Mouse (Mus musculus) MEL (cell line): Measurements from ENCODE around the gene Gm14190. TPM values are rescaled to one million over a fixed set of nuclear protein-coding genes. Genes with fewer than 3 reads are reported as not detected.

Experiments used
- DNase-seq: peaks from one replicate; pipeline ENCODE4 v3.0.0; 2011; ENCODE audit warnings: low read depth, low spot score
- H3K27ac ChIP-seq: 2 replicates; pipeline ENCODE4 v1.5.1; 2012; ENCODE audit warnings: low read depth, mild to moderate bottlenecking, control low read depth, low read length, moderate library complexity; ENCODE audit not compliant: control insufficient read depth
- H3K27me3 ChIP-seq, 2 experiments: fragments of 150-350 bp in 1 of 2; sonication (generic) in 1 of 2; 2 replicates each; pipeline ENCODE4 v1.6.1; 2012; ENCODE audit warnings: low read length in 2 of 2, mild to moderate bottlenecking in 2 of 2, improper control_type of control experiment in 1 of 2, moderate library complexity in 1 of 2; ENCODE audit not compliant: insufficient read depth in 2 of 2, control insufficient read depth in 1 of 2
- H3K36me3 ChIP-seq, 2 experiments: 2 replicates each; pipeline ENCODE4 v1.6.1; 2012 to 2014; ENCODE audit warnings: low read length in 2 of 2, improper control_type of control experiment in 1 of 2, inconsistent platforms in 1 of 2, mild to moderate bottlenecking in 1 of 2; ENCODE audit not compliant: insufficient read depth in 2 of 2, control insufficient read depth in 1 of 2
- H3K4me1 ChIP-seq, 2 experiments: fragments of 150-350 bp in 1 of 2; sonication (generic) in 1 of 2; 2 replicates each; pipeline ENCODE4 v1.6.1; 2012; ENCODE audit warnings: low read length in 2 of 2, improper control_type of control experiment in 1 of 2, mild to moderate bottlenecking in 1 of 2; ENCODE audit not compliant: insufficient read depth in 2 of 2, control insufficient read depth in 1 of 2
- H3K4me3 ChIP-seq, 2 experiments: fragments of 150-350 bp in 1 of 2; sonication (generic) in 1 of 2; 2 replicates each; pipeline ENCODE4 v1.5.1; 2012; ENCODE audit warnings: low read depth in 2 of 2, low read length in 2 of 2, mild to moderate bottlenecking in 2 of 2, moderate library complexity in 2 of 2, control low read depth in 1 of 2, improper control_type of control experiment in 1 of 2; ENCODE audit not compliant: control insufficient read depth in 1 of 2, insufficient read depth in 1 of 2
- H3K79me2 ChIP-seq: 2 replicates; pipeline ENCODE4 v1.6.1; 2012; ENCODE audit warnings: mild to moderate bottlenecking, low read length, moderate library complexity; ENCODE audit not compliant: control insufficient read depth, poor library complexity, insufficient read depth
- H3K9ac ChIP-seq: 2 replicates; pipeline ENCODE4 v1.6.1; 2012; ENCODE audit warnings: low read depth, mild to moderate bottlenecking, control low read depth, low read length, moderate library complexity; ENCODE audit not compliant: control insufficient read depth, poor library complexity, severe bottlenecking
- H3K9me3 ChIP-seq: fragments of 150-350 bp; sonication (generic); replicated peaks from 2 replicates; pipeline ENCODE4 v1.6.1; 2012; ENCODE audit warnings: mild to moderate bottlenecking, low read length, improper control_type of control experiment, moderate library complexity; ENCODE audit not compliant: insufficient read depth
- CTCF ChIP-seq, 3 experiments: IDR thresholded peaks in 2 of 3; conservative IDR thresholded peaks in 1 of 3; 2 replicates each; pipeline ENCODE4 v1.5.1; 2011 to 2012; ENCODE audit warnings: low read length in 3 of 3, low read depth in 2 of 3, mild to moderate bottlenecking in 2 of 3, improper control_type of control experiment in 1 of 3, inconsistent platforms in 1 of 3, mixed read lengths in 1 of 3, moderate library complexity in 1 of 3; ENCODE audit not compliant: control insufficient read depth in 1 of 3, insufficient read depth in 1 of 3, poor library complexity in 1 of 3, severe bottlenecking in 1 of 3
- ETS1 ChIP-seq: IDR thresholded peaks from 2 replicates; pipeline ENCODE4 v1.6.1; 2012; ENCODE audit warnings: low read depth, mild to moderate bottlenecking, inconsistent platforms, low read length, improper control_type of control experiment, moderate library complexity
- GABPA ChIP-seq: IDR thresholded peaks from 2 replicates; pipeline ENCODE4 v1.6.1; 2012; ENCODE audit warnings: low read depth, mild to moderate bottlenecking, inconsistent platforms, low read length, improper control_type of control experiment, moderate library complexity
- GATA1 ChIP-seq: IDR thresholded peaks from 2 replicates; pipeline ENCODE4 v1.6.1; 2011; ENCODE audit warnings: low read depth, low read length, improper control_type of control experiment
- JUND ChIP-seq: IDR thresholded peaks from 2 replicates; pipeline ENCODE4 v1.6.1; 2011; ENCODE audit warnings: low read depth, mild to moderate bottlenecking, improper control_type of control experiment, low read length
- KAT2A ChIP-seq: conservative IDR thresholded peaks from 2 replicates; pipeline ENCODE4 v1.6.1; 2012; ENCODE audit warnings: low read depth, low read length, improper control_type of control experiment, inconsistent platforms
- MAZ ChIP-seq: IDR thresholded peaks from 2 replicates; pipeline ENCODE4 v1.6.1; 2012; ENCODE audit warnings: low read depth, mild to moderate bottlenecking, inconsistent platforms, low read length, improper control_type of control experiment
- MEF2A ChIP-seq: IDR thresholded peaks from 2 replicates; pipeline ENCODE4 v1.6.1; 2014; ENCODE audit warnings: low read depth, mild to moderate bottlenecking, inconsistent platforms, low read length, improper control_type of control experiment; ENCODE audit not compliant: poor library complexity, insufficient replicate concordance, severe bottlenecking; ENCODE audit errors: extremely low read depth
- MYB ChIP-seq: IDR thresholded peaks from 2 replicates; pipeline ENCODE4 v1.6.1; 2011; ENCODE audit warnings: mild to moderate bottlenecking, low read depth, low read length, improper control_type of control experiment
- POLR2AphosphoS5 ChIP-seq: IDR thresholded peaks from 2 replicates; pipeline ENCODE4 v1.6.1; 2012; ENCODE audit warnings: low read depth, borderline replicate concordance, mild to moderate bottlenecking, inconsistent platforms, low read length, moderate library complexity, mixed read lengths
- RAD21 ChIP-seq: IDR thresholded peaks from 2 replicates; pipeline ENCODE4 v1.6.1; 2011; ENCODE audit warnings: mild to moderate bottlenecking, low read depth, low read length, improper control_type of control experiment
- SIN3A ChIP-seq: IDR thresholded peaks from 2 replicates; pipeline ENCODE4 v1.6.1; 2012; ENCODE audit warnings: low read length, improper control_type of control experiment, inconsistent platforms
- TAL1 ChIP-seq: IDR thresholded peaks from 2 replicates; pipeline ENCODE4 v1.6.1; 2012; ENCODE audit warnings: mild to moderate bottlenecking, inconsistent platforms, low read length, moderate library complexity, mixed read lengths
- USF1 ChIP-seq: IDR thresholded peaks from 2 replicates; pipeline ENCODE4 v1.6.1; 2014; ENCODE audit warnings: low read depth, mild to moderate bottlenecking, inconsistent platforms, low read length, improper control_type of control experiment, moderate library complexity
- USF2 ChIP-seq, 2 experiments: IDR thresholded peaks; 2 replicates each; pipeline ENCODE4 v1.6.1; 2011 to 2012; ENCODE audit warnings: improper control_type of control experiment in 2 of 2, low read length in 2 of 2, borderline replicate concordance in 1 of 2, inconsistent platforms in 1 of 2, low read depth in 1 of 2, mild to moderate bottlenecking in 1 of 2; ENCODE audit not compliant: insufficient read depth in 1 of 2
- ZC3H11A ChIP-seq: IDR thresholded peaks from 2 replicates; pipeline ENCODE4 v1.6.1; 2012; ENCODE audit warnings: low read depth, mild to moderate bottlenecking, inconsistent platforms, low read length, improper control_type of control experiment
- ZMIZ1 ChIP-seq: IDR thresholded peaks from 2 replicates; pipeline ENCODE4 v1.6.1; 2012; ENCODE audit warnings: low read depth, mild to moderate bottlenecking, inconsistent platforms, low read length, improper control_type of control experiment, moderate library complexity
- polyA plus RNA-seq, 2 experiments: library from polyadenylated mRNA; stranded (reverse) in 1 of 2; unstranded in 1 of 2; fragments of >175 nt in 1 of 2; fragments of >200 nt in 1 of 2; gene quantifications; 2 replicates each; pipeline versions ENCODE4 v1.2.1 to v1.2.4; 2012; ENCODE audit warnings: low replicate concordance in 2 of 2, low read depth in 1 of 2; ENCODE audit not compliant: insufficient read length in 2 of 2, insufficient read depth in 1 of 2, missing spikeins in 1 of 2
- total RNA-seq: library from RNA; depleted of rRNA; stranded (reverse); fragments of 300-350 nt; gene quantifications from 2 replicates; pipeline ENCODE4 v1.2.3, GENCODE M21; 2012; rRNA removed

The Gm14190 gene
- total RNA-seq: not detected in 2 replicates
- not detected for polyA plus RNA-seq

GRCm38 (mm10) chr11:99690463-99690862 lies at the start of gene Gm14190:
Gene Gm14190 (minus strand): TSS chr11:99690740.
- Histone ChIP-seq H3K36me3 (no peaks in the 10 kb centered on the region), H3K27ac (no peak within 1 kb of the TSS), H3K27me3 (no peaks in the 10 kb centered on the region), H3K79me2 (no peaks in the 10 kb centered on the region), H3K4me1 (no peaks in the 10 kb centered on the region), H3K4me3 (no peak within 1 kb of the TSS)
- TF ChIP-seq CTCF (IDR thresholded peaks at IDR 0.05 in 2 of 3, conservative IDR thresholded peaks at IDR 0.05 in 1 of 3; ENCODE audit: control insufficient read depth in 1 of 3, insufficient read depth in 1 of 3, low read depth in 2 of 3, low read length in 3 of 3, poor library complexity in 1 of 3, severe bottlenecking in 1 of 3) (no peak), POLR2AphosphoS5 (no peak), RAD21 (no peak), MYB (no peak), MAZ (no peak), GATA1 (no peak), GABPA (no peak), TAL1 (no peak), SIN3A (no peak), MEF2A (no peak), USF1 (no peak), JUND (no peak), ZMIZ1 (no peak), ZC3H11A (no peak)
- TF ChIP-seq, all 39 proteins: peak for 0
- no peak within 1 kb of the TSS for H3K9ac ChIP-seq
- DNase-seq: no peak
- no peaks in the 10 kb centered on the region for H3K9me3 ChIP-seq

- H3K79me2 ChIP-seq: no peaks in the 10 kb centered on the region
- no peaks in the 10 kb centered on the region for H3K36me3 ChIP-seq
- no peak within 1 kb of the TSS for H3K27ac ChIP-seq
- no peak for DNase-seq
- H3K4me1 ChIP-seq: no peaks in the 10 kb centered on the region
- H3K9me3 ChIP-seq: no peaks in the 10 kb centered on the region
- TF ChIP-seq MYB: no peak
- TF ChIP-seq RAD21: no peak
- no peak for TF ChIP-seq CTCF (IDR thresholded peaks at IDR 0.05 in 2 of 3, conservative IDR thresholded peaks at IDR 0.05 in 1 of 3; ENCODE audit: control insufficient read depth in 1 of 3, insufficient read depth in 1 of 3, low read depth in 2 of 3, low read length in 3 of 3, poor library complexity in 1 of 3, severe bottlenecking in 1 of 3)
- no peak for TF ChIP-seq GATA1
- TF ChIP-seq USF2 (IDR thresholded peaks at IDR 0.05; ENCODE audit: borderline replicate concordance in 1 of 2, insufficient read depth in 1 of 2, low read depth in 1 of 2, low read length in 2 of 2): no peak
- no peak for TF ChIP-seq ETS1
- TF ChIP-seq KAT2A: no peak
- no peak within 1 kb of the TSS for H3K4me3 ChIP-seq
- no peak within 1 kb of the TSS for H3K9ac ChIP-seq
- H3K27me3 ChIP-seq: no peaks in the 10 kb centered on the region
Measured at GRCm38 (mm10) chr11:99734190-99734589, 43.6 kb upstream of the Gm14190 start, which contains the start of gene Gm14180. Gene Gm14180 (minus strand): TSS chr11:99734290.
